ENCODE assay signal across 8 mouse cellular contexts in genomic region chr17:69417724-69418373, GRCm38 (mm10). TPM values are rescaled to one million over a fixed set of nuclear protein-coding genes. Genes with fewer than 3 reads are reported as not detected.
DNase-seq lines count a peak whose midpoint lies in the region; ATAC-seq and TF ChIP-seq lines count a peak whose summit lies in the region.

No protein-coding gene starts in this region.

- ATAC-seq in embryonic facial prominence, embryonic 15.5 days (ENCODE audit: insufficient number of reproducible peaks, low FRiP score, low TSS enrichment, low read depth): 0 out of 2 replicates have a peak, but pooled peaks have one; percentile 18
- ATAC-seq in limb, embryonic 13.5 days (ENCODE audit: low FRiP score, low read depth): peak; percentile 43

- TF ChIP-seq CTCF in spleen, adult 2 months (IDR thresholded peaks at IDR 0.05; ENCODE audit: extremely low read depth, insufficient read depth, insufficient read length, insufficient replicate concordance): no peak
- no peak for TF ChIP-seq CTCF in olfactory bulb, adult 2 months (IDR thresholded peaks at IDR 0.05; ENCODE audit: insufficient read depth, low read depth, low read length)

- TF ChIP-seq POLR2A in spleen, adult 2 months (IDR thresholded peaks at IDR 0.05; ENCODE audit: low read depth, low read length): no peak
- TF ChIP-seq POLR2A in olfactory bulb, adult 2 months (IDR thresholded peaks at IDR 0.05; ENCODE audit: insufficient read depth, low read depth, low read length): no peak

- H3K4me1 ChIP-seq in spleen, adult 2 months (ENCODE audit: control insufficient read depth, insufficient read depth, insufficient read length): no peaks in the 10 kb centered on the region
- peaks cover 10% of the 10 kb centered on the region; the same call in 1 of the 2 replicates for H3K4me1 ChIP-seq in embryonic facial prominence, embryonic 15.5 days
- H3K4me1 ChIP-seq in limb, embryonic 13.5 days: peaks cover 16% of the 10 kb centered on the region
- H3K4me1 ChIP-seq in olfactory bulb, adult 2 months (ENCODE audit: control insufficient read depth, insufficient read depth, low read length): no peaks in the 10 kb centered on the region

- H3K4me2 ChIP-seq in embryonic facial prominence, embryonic 15.5 days (replicated peaks): peak overlapping the region; percentile 56
- H3K4me2 ChIP-seq in limb, embryonic 13.5 days (replicated peaks): peak overlapping the region; percentile 71

- H3K4me3 ChIP-seq in spleen, adult 2 months (ENCODE audit: extremely low read depth, insufficient read depth, insufficient read length): peak overlapping the region; percentile 94
- peak overlapping the region; percentile 89 for H3K4me3 ChIP-seq in embryonic facial prominence, embryonic 15.5 days (replicated peaks)
- H3K4me3 ChIP-seq in limb, embryonic 13.5 days: peak overlapping the region; percentile 77
- peak overlapping the region; percentile 91 for H3K4me3 ChIP-seq in olfactory bulb, adult 2 months (ENCODE audit: insufficient read depth, low read depth, low read length)

- H3K36me3 ChIP-seq in spleen, adult 2 months (ENCODE audit: control insufficient read depth, insufficient read depth, low read length): no peaks in the 10 kb centered on the region
- H3K36me3 ChIP-seq in embryonic facial prominence, embryonic 15.5 days: no peaks in the 10 kb centered on the region
- no peaks in the 10 kb centered on the region for H3K36me3 ChIP-seq in limb, embryonic 13.5 days

- H3K9ac ChIP-seq in embryonic facial prominence, embryonic 15.5 days: peak overlapping the region; percentile 86
- peak overlapping the region; percentile 88 for H3K9ac ChIP-seq in limb, embryonic 13.5 days

- DNase-seq in spleen, adult 2 months (ENCODE audit: low read depth in 1 of 2, low spot score in 2 of 2): no peak
- DNase-seq in spleen, adult 18-20 months: no peak
- DNase-seq in urinary bladder, postnatal 36 days (ENCODE audit: low spot score in 2 of 2): no peak
- no peak for DNase-seq in cerebellum, postnatal 25 days
- DNase-seq in gastrocnemius, adult 8-10 months (ENCODE audit: low spot score in 2 of 2): no peak

- H3K27me3 ChIP-seq in spleen, adult 2 months (ENCODE audit: control insufficient read depth, insufficient read depth, low read length): no peaks in the 10 kb centered on the region
- no peaks in the 10 kb centered on the region for H3K27me3 ChIP-seq in embryonic facial prominence, embryonic 15.5 days
- no peaks in the 10 kb centered on the region for H3K27me3 ChIP-seq in limb, embryonic 13.5 days

- no peaks in the 10 kb centered on the region for H3K9me3 ChIP-seq in embryonic facial prominence, embryonic 15.5 days (replicated peaks)
- no peaks in the 10 kb centered on the region for H3K9me3 ChIP-seq in limb, embryonic 13.5 days

- WGBS in spleen, adult 2 months: 3% methylated on average over 26 of the region's 26 CpGs
- WGBS in embryonic facial prominence, embryonic 15.5 days: 3% methylated on average over 26 of the region's 26 CpGs
- WGBS in limb, embryonic 13.5 days: 3% methylated on average over 26 of the region's 26 CpGs
- WGBS in olfactory bulb, adult 2 months: 2% methylated on average over 26 of the region's 26 CpGs

- peak overlapping the region; percentile 98 for H3K27ac ChIP-seq in spleen, adult 2 months (ENCODE audit: insufficient read depth, low read length)
- H3K27ac ChIP-seq in embryonic facial prominence, embryonic 15.5 days (replicated peaks): peak overlapping the region; percentile 98
- peak overlapping the region; percentile 93; the same call in 1 of the 2 replicates for H3K27ac ChIP-seq in limb, embryonic 13.5 days
- peak overlapping the region; percentile 97 for H3K27ac ChIP-seq in olfactory bulb, adult 2 months (ENCODE audit: insufficient read depth, low read depth, low read length)

RNA-seq across cellular contexts. Expression of gene Akain1, which starts 21.3 kb away (rescaled TPM):
- not detected in 2 replicates for polyA plus RNA-seq in spleen, adult 2 months (2012; rRNA removed)
- not detected in 2 replicates for polyA plus RNA-seq in embryonic facial prominence, embryonic 15.5 days (2015; fragmentation: Nextera tagmentation; extraction: Ambion mirVana)
- polyA plus RNA-seq in limb, embryonic 13.5 days (2015; fragmentation: Nextera tagmentation; extraction: Ambion mirVana): not detected in 2 replicates
- not detected in 2 replicates for polyA plus RNA-seq in olfactory bulb, adult 2 months (2012; ENCODE audit: insufficient read depth, insufficient read length, low replicate concordance, missing spikeins)
- total RNA-seq in gastrocnemius, adult 8-10 months (2022): not detected

RNA-seq across cellular contexts. Expression of gene Zbtb14, which starts 35.0 kb away (rescaled TPM):
- polyA plus RNA-seq in spleen, adult 2 months (2012; rRNA removed): 2.6 and 2.7 TPM in 2 replicates
- 20.0 and 21.0 TPM in 2 replicates for polyA plus RNA-seq in embryonic facial prominence, embryonic 15.5 days (2015; fragmentation: Nextera tagmentation; extraction: Ambion mirVana)
- polyA plus RNA-seq in limb, embryonic 13.5 days (2015; fragmentation: Nextera tagmentation; extraction: Ambion mirVana): 25.0 and 26.2 TPM in 2 replicates
- polyA plus RNA-seq in olfactory bulb, adult 2 months (2012; ENCODE audit: insufficient read depth, insufficient read length, low replicate concordance, missing spikeins): not detected in 2 replicates
- 10 to 100 TPM in 2 of 4 experiments, 1 to 10 TPM in 2; 9.4 to 11.1 (median 10.3) TPM for total RNA-seq in gastrocnemius, adult 8-10 months (2022)
